Mouse (Mus musculus): ENCODE measurements at regions not wholly inside any gene's neighbourhood (a gene's known extent, or its start where the extent isn't known, plus 50 kb on each side); places are given as distances from the start of the nearest gene placed in this dataset.

- Histone ChIP-seq H3K4me3 (ENCODE audit: low read depth, low read length) (no peak overlapping the region), H3K27me3 (ENCODE audit: insufficient read depth, low read length) (no peaks in the 10 kb centered on the region), H3K9ac (no peak overlapping the region), H3K9me3 (ENCODE audit: low read length) (no peaks in the 10 kb centered on the region), H3K4me1 (ENCODE audit: insufficient read depth) (no peaks in the 10 kb centered on the region), H3K4me2 (ENCODE audit: low read depth) (no peak overlapping the region), H3K27ac (ENCODE audit: low read depth, low read length) (no peak overlapping the region), H3K36me3 (ENCODE audit: insufficient read depth) (no peaks in the 10 kb centered on the region)
- ATAC-seq, result no peak
- no peak for DNase-seq
- no peak for TF ChIP-seq CTCF (IDR thresholded peaks at IDR 0.05; ENCODE audit: low read depth)
- 51% methylated on average over 3 of the region's 3 CpGs for whole genome bisulfite sequencing
Observed at GRCm38 (mm10) chr12:95384248-95384964, 307.6 kb upstream of the Flrt2 start.

DNA sequence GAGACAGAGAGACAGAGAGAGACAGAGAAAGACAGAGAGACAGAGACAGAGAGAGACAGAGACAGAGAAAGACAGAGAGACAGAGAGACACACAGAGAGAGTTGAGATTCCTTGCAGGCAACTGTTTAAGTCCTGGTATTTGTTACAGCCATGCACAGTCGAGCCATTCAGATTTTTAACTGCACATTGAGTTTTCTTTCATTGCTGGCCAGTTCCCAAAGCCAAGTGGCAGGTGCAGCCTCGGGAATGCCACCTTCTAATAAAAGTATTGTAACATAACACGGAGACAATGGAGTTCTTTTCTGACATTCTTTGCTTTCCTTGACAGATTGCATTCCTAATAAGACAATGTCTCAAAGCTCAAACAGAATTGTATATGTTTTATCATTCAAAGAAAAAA, 306.3 kb upstream of the Flrt2 start:
- Histone ChIP-seq H3K27ac (ENCODE audit: low read depth, low read length) (no peak overlapping the region), H3K4me3 (ENCODE audit: low read depth, low read length) (no peak overlapping the region), H3K4me2 (ENCODE audit: low read depth) (no peak overlapping the region), H3K27me3 (ENCODE audit: insufficient read depth, low read length) (no peaks in the 10 kb centered on the region), H3K4me1 (ENCODE audit: insufficient read depth) (no peaks in the 10 kb centered on the region), H3K9ac (no peak overlapping the region), H3K9me3 (ENCODE audit: low read length) (no peaks in the 10 kb centered on the region), H3K36me3 (ENCODE audit: insufficient read depth) (no peaks in the 10 kb centered on the region)
- WGBS, result 28% methylated on average over 3 of the region's 3 CpGs
- no peak for ATAC-seq
- TF ChIP-seq CTCF (IDR thresholded peaks at IDR 0.05; ENCODE audit: low read depth), result no peak
- DNase-seq, result no peak

DNA sequence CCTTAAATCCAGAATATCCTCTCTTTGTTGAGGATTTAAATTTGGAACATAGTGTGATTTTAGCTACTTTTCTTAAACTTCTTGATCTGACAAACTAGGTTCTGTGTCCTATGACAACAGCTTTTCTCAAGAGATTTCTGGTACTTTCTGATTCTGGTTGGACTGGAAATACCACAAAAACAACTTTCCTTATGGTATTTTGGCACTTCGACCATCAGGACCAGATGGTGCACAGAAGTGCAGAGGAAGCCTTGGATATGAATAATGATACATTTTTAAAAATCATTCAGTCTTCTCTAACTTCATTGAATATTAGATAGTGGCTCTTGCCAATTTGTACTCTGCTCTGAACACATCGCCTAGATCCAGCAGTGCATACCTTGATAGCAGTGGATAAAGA, 303.8 kb upstream of the Flrt2 start:
- 62% methylated on average over 2 of the region's 2 CpGs for WGBS
- H3K27ac ChIP-seq (ENCODE audit: low read depth, low read length), result no peak overlapping the region
- ATAC-seq (peak; percentile 72), DNase-seq (peak; percentile 76)
- H3K27me3 ChIP-seq (ENCODE audit: insufficient read depth, low read length), result no peaks in the 10 kb centered on the region
- no peak overlapping the region for H3K4me3 ChIP-seq (ENCODE audit: low read depth, low read length)
- no peak overlapping the region for H3K9ac ChIP-seq
- H3K4me2 ChIP-seq (ENCODE audit: low read depth), result no peak overlapping the region
- no peaks in the 10 kb centered on the region for H3K4me1 ChIP-seq (ENCODE audit: insufficient read depth)
- TF ChIP-seq CTCF (IDR thresholded peaks at IDR 0.05; ENCODE audit: low read depth), result no peak
- H3K36me3 ChIP-seq (ENCODE audit: insufficient read depth), result no peaks in the 10 kb centered on the region
- no peaks in the 10 kb centered on the region for H3K9me3 ChIP-seq (ENCODE audit: low read length)

GRCm38 (mm10) chr12:95392821-95393220, 299.2 kb upstream of the Flrt2 start:
- WGBS, result 40% methylated on average over 1 of the region's 1 CpGs
- no peaks in the 10 kb centered on the region for H3K27me3 ChIP-seq (ENCODE audit: insufficient read depth, low read length)
- DNase-seq (peak; percentile 35), ATAC-seq (peak; percentile 42; the same call in 1 of the 2 replicates)
- no peaks in the 10 kb centered on the region for H3K4me1 ChIP-seq (ENCODE audit: insufficient read depth)
- no peak overlapping the region for H3K9ac ChIP-seq
- no peaks in the 10 kb centered on the region for H3K9me3 ChIP-seq (ENCODE audit: low read length)
- no peaks in the 10 kb centered on the region for H3K36me3 ChIP-seq (ENCODE audit: insufficient read depth)
- no peak overlapping the region for H3K4me2 ChIP-seq (ENCODE audit: low read depth)
- H3K27ac ChIP-seq (ENCODE audit: low read depth, low read length), result no peak overlapping the region
- no peak for TF ChIP-seq CTCF (IDR thresholded peaks at IDR 0.05; ENCODE audit: low read depth)
- no peak overlapping the region for H3K4me3 ChIP-seq (ENCODE audit: low read depth, low read length)

DNA sequence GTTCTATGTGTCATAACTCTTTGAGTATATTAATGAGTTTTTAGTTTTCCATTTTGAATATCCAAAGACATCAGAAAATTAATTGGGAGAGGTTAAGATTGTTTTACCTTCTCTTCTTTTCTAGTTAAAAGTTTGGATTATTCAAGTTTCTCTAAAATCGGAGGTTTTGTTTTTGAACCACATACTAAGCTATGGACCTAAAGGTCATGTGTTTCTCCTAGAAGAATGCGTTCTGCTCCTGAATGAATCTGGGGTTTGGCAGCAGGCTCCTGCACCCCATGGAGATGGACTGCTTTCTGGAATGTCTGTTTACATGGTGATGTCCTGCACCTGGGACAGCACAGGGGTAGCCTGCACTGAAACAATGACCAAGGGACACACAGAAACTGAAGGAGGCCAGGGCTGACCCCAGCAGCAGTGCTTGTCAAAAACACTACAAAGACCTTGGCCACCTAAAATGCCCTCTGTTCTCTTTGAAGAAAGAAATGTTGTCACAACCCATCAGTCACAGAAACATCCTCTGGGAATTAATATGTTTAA, 297.0 kb upstream of the Flrt2 start:
- 68% methylated on average over 2 of the region's 2 CpGs for WGBS

GRCm38 (mm10) chr12:95420861-95421260, 271.2 kb upstream of the Flrt2 start:
- no peak for DNase-seq
- H3K4me3 ChIP-seq (ENCODE audit: low read depth, low read length), result no peak overlapping the region
- no peak overlapping the region for H3K4me2 ChIP-seq (ENCODE audit: low read depth)
- H3K36me3 ChIP-seq (ENCODE audit: insufficient read depth), result no peaks in the 10 kb centered on the region
- H3K27ac ChIP-seq (ENCODE audit: low read depth, low read length), result no peak overlapping the region
- no peaks in the 10 kb centered on the region for H3K9me3 ChIP-seq (ENCODE audit: low read length)
- no peak overlapping the region for H3K9ac ChIP-seq
- no peaks in the 10 kb centered on the region for H3K27me3 ChIP-seq (ENCODE audit: insufficient read depth, low read length)
- TF ChIP-seq CTCF (IDR thresholded peaks at IDR 0.05; ENCODE audit: low read depth), result no peak
- H3K4me1 ChIP-seq (ENCODE audit: insufficient read depth), result no peaks in the 10 kb centered on the region
- 54% methylated on average over 3 of the region's 3 CpGs for WGBS
- no peak for ATAC-seq

More for the DNA sequence above, 297.0 kb upstream of the Flrt2 start:
- H3K27ac ChIP-seq (ENCODE audit: low read depth, low read length), result no peak overlapping the region
- H3K36me3 ChIP-seq (ENCODE audit: insufficient read depth), result no peaks in the 10 kb centered on the region
- H3K4me2 ChIP-seq (ENCODE audit: low read depth), result no peak overlapping the region
- H3K9me3 ChIP-seq (ENCODE audit: low read length), result no peaks in the 10 kb centered on the region
- TF ChIP-seq CTCF (IDR thresholded peaks at IDR 0.05; ENCODE audit: low read depth), result no peak
- no peak overlapping the region for H3K9ac ChIP-seq
- DNase-seq (no peak), ATAC-seq (no peak)
- no peaks in the 10 kb centered on the region for H3K4me1 ChIP-seq (ENCODE audit: insufficient read depth)
- H3K27me3 ChIP-seq (ENCODE audit: insufficient read depth, low read length), result no peaks in the 10 kb centered on the region
- no peak overlapping the region for H3K4me3 ChIP-seq (ENCODE audit: low read depth, low read length)

GRCm38 (mm10) chr12:95424739-95425138, 267.3 kb upstream of the Flrt2 start:
- no peak for TF ChIP-seq CTCF (IDR thresholded peaks at IDR 0.05; ENCODE audit: low read depth)
- Histone ChIP-seq H3K4me2 (ENCODE audit: low read depth) (no peak overlapping the region), H3K36me3 (ENCODE audit: insufficient read depth) (no peaks in the 10 kb centered on the region), H3K9me3 (ENCODE audit: low read length) (no peaks in the 10 kb centered on the region), H3K4me1 (ENCODE audit: insufficient read depth) (no peaks in the 10 kb centered on the region), H3K27ac (ENCODE audit: low read depth, low read length) (no peak overlapping the region), H3K9ac (no peak overlapping the region), H3K27me3 (ENCODE audit: insufficient read depth, low read length) (no peaks in the 10 kb centered on the region), H3K4me3 (ENCODE audit: low read depth, low read length) (no peak overlapping the region)
- 91% methylated on average over 2 of the region's 2 CpGs for WGBS
- ATAC-seq (no peak), DNase-seq (no peak)
